Mouse (Mus musculus): ENCODE measurements around the gene Tceal3. TPM values are rescaled to one million over a fixed set of nuclear protein-coding genes. Genes with fewer than 3 reads are reported as not detected.
"Not testable (repeated sequence)": the region's sequence is repeated elsewhere in the genome, so short reads cannot be mapped to it uniquely, and the experiment has no call there.

Gene Tceal3
- polyA plus RNA-seq, 1 experiment: 4.2 TPM

DNA sequence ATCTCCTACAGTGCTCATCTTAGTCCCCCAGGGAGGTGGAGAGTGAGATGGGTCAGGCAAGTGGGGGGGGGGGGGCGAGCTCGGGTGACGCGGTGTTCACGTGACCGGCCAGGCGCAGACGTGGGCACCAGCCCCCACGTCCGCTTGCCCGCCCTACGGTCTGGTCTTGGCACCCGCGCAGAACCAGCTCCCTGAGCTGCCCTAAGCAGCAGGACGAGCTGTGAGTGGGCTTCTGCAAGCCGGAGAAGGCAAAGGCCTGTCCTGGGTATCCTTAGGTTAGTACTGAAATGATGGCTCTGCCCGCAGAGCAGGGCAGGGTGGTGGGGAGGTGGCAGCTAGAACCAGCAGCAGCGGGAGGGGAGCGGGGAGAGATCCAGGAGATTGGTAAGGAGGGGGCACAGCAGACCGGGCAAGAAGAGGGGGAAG is 75.7 kb downstream of the Tceal3 start:
- TF ChIP-seq E2F4 (IDR thresholded peaks at IDR 0.05; ENCODE audit: insufficient read depth) (no peak), SRF (IDR thresholded peaks at IDR 0.05; ENCODE audit: control insufficient read depth, insufficient read length, low read depth) (no peak), MYOG (IDR thresholded peaks at IDR 0.05; ENCODE audit: control insufficient read depth in 1 of 3, insufficient read depth in 1 of 3, insufficient read length in 2 of 3, low read depth in 2 of 3) (no peak)
- H3K79me2 ChIP-seq (ENCODE audit: control insufficient read depth, insufficient read depth): no peaks in the 10 kb centered on the region
- H3ac ChIP-seq (ENCODE audit: control insufficient read depth, insufficient read length): no peak overlapping the region
- no peaks in the 10 kb centered on the region for H3K36me3 ChIP-seq (ENCODE audit: control insufficient read depth, insufficient read depth)
- no peak overlapping the region for H3K4me3 ChIP-seq
- H3K27me3 ChIP-seq (ENCODE audit: control insufficient read depth, insufficient read depth, insufficient read length): no peaks in the 10 kb centered on the region
- H3K4me2 ChIP-seq (ENCODE audit: low read depth): no peak overlapping the region

DNA sequence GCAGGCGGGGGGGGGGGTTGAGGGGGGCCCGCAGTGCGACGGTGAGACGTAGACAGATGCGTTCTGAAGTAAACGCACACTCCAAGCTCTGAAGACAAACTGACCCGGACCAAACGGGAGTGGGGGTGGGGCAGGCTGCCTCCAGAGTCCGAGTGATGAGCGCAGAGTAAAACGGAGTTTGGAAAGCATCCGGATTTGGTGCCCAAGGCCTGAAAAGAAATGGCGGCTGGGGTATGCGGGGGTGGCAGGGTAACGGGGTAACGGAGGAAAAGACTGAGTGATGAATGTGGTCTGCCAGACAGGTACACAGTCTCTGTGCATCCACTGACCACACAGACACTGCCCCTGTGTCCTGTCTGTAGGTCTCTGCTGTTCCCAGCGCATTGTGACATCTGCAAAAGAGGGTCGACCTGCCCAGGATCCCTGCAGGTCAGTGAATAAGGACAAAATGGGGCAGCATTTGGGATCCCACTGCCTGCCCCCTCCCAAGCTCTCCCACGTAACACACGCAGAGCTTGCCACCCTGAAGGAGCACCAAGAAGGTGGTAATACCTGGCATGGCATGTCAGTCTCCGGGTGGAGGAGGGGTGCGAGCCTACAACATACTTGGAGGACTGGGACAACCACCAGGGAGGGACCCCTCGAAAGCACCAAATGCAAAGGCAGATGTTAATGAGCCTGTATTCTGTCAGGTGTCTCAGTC is 76.3 kb downstream of the Tceal3 start:
- H3K4me3 ChIP-seq; H3ac ChIP-seq (ENCODE audit: control insufficient read depth, insufficient read length); H3K79me2 ChIP-seq (ENCODE audit: control insufficient read depth, insufficient read depth); H3K27me3 ChIP-seq (ENCODE audit: control insufficient read depth, insufficient read depth, insufficient read length); H3K4me2 ChIP-seq (ENCODE audit: low read depth); H3K36me3 ChIP-seq (ENCODE audit: control insufficient read depth, insufficient read depth): not testable (repeated sequence)

DNA sequence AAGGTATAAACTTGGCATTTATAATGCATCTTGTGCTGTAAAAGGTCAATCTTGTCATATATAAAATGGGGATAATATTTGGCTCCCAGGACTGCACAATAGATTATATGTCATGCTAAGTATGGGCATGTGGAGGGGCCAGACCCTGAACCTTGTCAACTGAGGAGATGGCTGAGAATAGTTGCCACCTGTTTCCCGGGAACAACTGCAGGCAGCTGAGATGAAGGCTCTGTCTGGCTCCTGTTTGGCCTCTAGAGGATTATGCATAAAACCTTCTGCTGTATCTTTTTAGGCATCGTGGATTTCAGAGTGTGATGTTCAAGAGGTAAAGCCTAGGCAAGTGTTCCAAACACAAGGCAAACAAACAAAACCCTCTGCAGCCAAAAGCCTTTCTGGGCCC is 78.2 kb downstream of the Tceal3 start:
- no peak overlapping the region for H3K4me2 ChIP-seq (ENCODE audit: low read depth)
- H3K27me3 ChIP-seq (ENCODE audit: control insufficient read depth, insufficient read depth, insufficient read length): no peaks in the 10 kb centered on the region
- no peak for TF ChIP-seq USF1 (IDR thresholded peaks at IDR 0.05; ENCODE audit: low read depth)
- no peak for TF ChIP-seq MAX (IDR thresholded peaks at IDR 0.05; ENCODE audit: low read depth)
- peak in 2 of 3 experiments; percentile 44 to 75 for TF ChIP-seq MYOG (IDR thresholded peaks at IDR 0.05; ENCODE audit: control insufficient read depth in 1 of 3, insufficient read depth in 1 of 3, insufficient read length in 2 of 3, low read depth in 2 of 3)
- TF ChIP-seq POLR2AphosphoS2 (IDR thresholded peaks at IDR 0.05; ENCODE audit: insufficient read length, low read depth): no peak
- TF ChIP-seq E2F4 (IDR thresholded peaks at IDR 0.05; ENCODE audit: insufficient read depth): no peak
- no peak for TF ChIP-seq REST (IDR thresholded peaks at IDR 0.05; ENCODE audit: insufficient read depth, insufficient read length)
- no peak for TF ChIP-seq CEBPB (IDR thresholded peaks at IDR 0.05; ENCODE audit: insufficient read depth, poor library complexity, severe bottlenecking)
- peak; percentile 41 for TF ChIP-seq TCF3 (IDR thresholded peaks at IDR 0.05; ENCODE audit: insufficient read length, low read depth)
- TF ChIP-seq POLR2A (IDR thresholded peaks at IDR 0.05; ENCODE audit: insufficient read length, low read depth): no peak
- TF ChIP-seq MYOD1 (IDR thresholded peaks at IDR 0.05; ENCODE audit: control insufficient read depth in 1 of 3, insufficient read length in 2 of 3, low read depth in 2 of 3): peak; percentile 33 to 78 (median 77)
- TF ChIP-seq TCF12 (IDR thresholded peaks at IDR 0.05; ENCODE audit: insufficient read depth, poor library complexity, severe bottlenecking): peak; percentile 29
- no peak for TF ChIP-seq SRF (IDR thresholded peaks at IDR 0.05; ENCODE audit: control insufficient read depth, insufficient read length, low read depth)
- no peak overlapping the region for H3ac ChIP-seq (ENCODE audit: control insufficient read depth, insufficient read length)
- no peak overlapping the region for H3K4me3 ChIP-seq
- no peaks in the 10 kb centered on the region for H3K36me3 ChIP-seq (ENCODE audit: control insufficient read depth, insufficient read depth)
- H3K79me2 ChIP-seq (ENCODE audit: control insufficient read depth, insufficient read depth): no peaks in the 10 kb centered on the region

DNA sequence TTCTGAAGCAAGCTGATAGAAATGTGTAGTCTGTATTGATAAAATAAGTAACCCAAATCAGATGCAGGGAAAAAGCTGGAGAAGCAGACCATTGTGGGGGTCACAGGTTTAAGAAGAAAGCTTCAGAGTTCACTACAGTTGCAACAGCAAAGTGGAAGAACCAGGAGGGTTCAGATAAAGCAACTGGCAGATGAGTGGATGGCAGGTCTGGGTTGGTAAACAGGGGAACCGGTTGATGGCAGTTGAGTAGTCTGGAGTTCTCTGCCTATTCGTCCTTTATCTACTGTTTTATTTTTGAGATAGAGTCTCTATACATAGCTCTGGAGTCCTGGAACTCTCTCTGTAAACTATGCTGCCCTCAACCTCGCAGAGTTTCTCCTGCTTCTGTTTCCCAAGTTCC is 90.3 kb downstream of the Tceal3 start:
- H3ac ChIP-seq (ENCODE audit: control insufficient read depth, insufficient read length): no peak overlapping the region
- H3K79me2 ChIP-seq (ENCODE audit: control insufficient read depth, insufficient read depth): no peaks in the 10 kb centered on the region
- H3K4me3 ChIP-seq: no peak overlapping the region
- no peak overlapping the region for H3K4me2 ChIP-seq (ENCODE audit: low read depth)
- H3K27me3 ChIP-seq (ENCODE audit: control insufficient read depth, insufficient read depth, insufficient read length): no peaks in the 10 kb centered on the region
- TF ChIP-seq TCF3 (IDR thresholded peaks at IDR 0.05; ENCODE audit: insufficient read length, low read depth) (no peak), POLR2A (IDR thresholded peaks at IDR 0.05; ENCODE audit: insufficient read length, low read depth) (no peak), TCF12 (IDR thresholded peaks at IDR 0.05; ENCODE audit: insufficient read depth, poor library complexity, severe bottlenecking) (no peak), POLR2AphosphoS2 (IDR thresholded peaks at IDR 0.05; ENCODE audit: insufficient read length, low read depth) (no peak), SRF (IDR thresholded peaks at IDR 0.05; ENCODE audit: control insufficient read depth, insufficient read length, low read depth) (no peak), MYOG (IDR thresholded peaks at IDR 0.05; ENCODE audit: control insufficient read depth in 1 of 3, insufficient read depth in 1 of 3, insufficient read length in 2 of 3, low read depth in 2 of 3) (no peak)
- no peaks in the 10 kb centered on the region for H3K36me3 ChIP-seq (ENCODE audit: control insufficient read depth, insufficient read depth)

DNA sequence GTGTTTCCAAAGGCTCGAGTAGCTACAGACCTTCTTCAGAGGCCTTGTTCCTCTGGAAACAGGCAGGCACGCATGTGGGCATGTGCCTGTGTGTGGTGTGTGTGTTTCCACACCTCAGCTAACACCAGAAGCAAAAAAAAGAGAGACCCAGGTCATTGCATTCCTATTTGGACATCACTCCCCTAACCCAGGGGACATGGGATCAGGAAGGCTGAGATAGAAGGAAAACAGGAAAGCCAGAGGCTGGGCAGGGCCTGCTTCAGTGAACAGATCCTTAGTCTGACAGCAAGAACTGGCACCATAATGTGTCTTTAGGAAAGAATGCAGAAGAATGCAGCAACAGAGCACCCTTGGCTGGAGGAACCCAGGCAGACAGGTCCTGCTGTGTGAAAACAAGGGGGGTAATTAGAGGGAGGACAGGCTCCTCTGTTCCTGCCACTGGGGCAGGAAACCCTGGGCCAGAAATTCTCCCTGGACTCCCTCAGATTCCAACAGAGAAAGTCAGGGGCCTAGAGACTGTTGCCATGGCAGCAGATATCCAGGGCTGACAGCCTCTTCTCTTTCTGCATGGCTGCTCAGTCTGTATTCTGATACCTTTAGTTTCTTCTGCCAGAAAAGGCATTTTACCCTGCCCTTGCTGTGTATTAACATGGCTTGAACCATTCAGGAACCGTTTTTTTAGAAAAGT is 101.1 kb downstream of the Tceal3 start:
- H3K27me3 ChIP-seq (ENCODE audit: control insufficient read depth, insufficient read depth, insufficient read length): not testable (repeated sequence)

DNA sequence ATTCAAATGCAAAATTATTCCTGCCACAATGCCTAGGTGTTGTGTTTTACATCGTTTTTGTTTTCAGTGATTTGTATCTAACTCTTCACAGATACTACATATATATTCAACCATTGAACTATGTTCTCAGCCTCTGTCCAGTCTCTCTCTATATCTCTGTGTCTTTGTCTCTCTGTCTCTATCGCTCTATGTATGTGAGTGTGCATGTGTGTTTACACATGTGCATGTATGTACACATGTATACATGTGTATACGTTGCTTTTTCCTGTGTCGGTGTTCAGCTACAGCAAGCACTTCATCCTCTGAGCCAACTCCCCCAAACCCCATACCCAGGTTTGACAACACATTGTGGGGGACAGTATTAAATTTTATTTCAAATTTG is 101.6 kb downstream of the Tceal3 start:
- H3K79me2 ChIP-seq (ENCODE audit: control insufficient read depth, insufficient read depth): no peaks in the 10 kb centered on the region
- no peak overlapping the region for H3ac ChIP-seq (ENCODE audit: control insufficient read depth, insufficient read length)
- no peaks in the 10 kb centered on the region for H3K36me3 ChIP-seq (ENCODE audit: control insufficient read depth, insufficient read depth)
- no peak overlapping the region for H3K4me2 ChIP-seq (ENCODE audit: low read depth)
- no peak for TF ChIP-seq USF1 (IDR thresholded peaks at IDR 0.05; ENCODE audit: low read depth)
- no peak overlapping the region for H3K4me3 ChIP-seq
- no peaks in the 10 kb centered on the region for H3K27me3 ChIP-seq (ENCODE audit: control insufficient read depth, insufficient read depth, insufficient read length)

More for the DNA sequence above, 101.1 kb downstream of the Tceal3 start:
- not testable (repeated sequence) for H3K4me3 ChIP-seq; H3K4me2 ChIP-seq (ENCODE audit: low read depth); H3K79me2 ChIP-seq (ENCODE audit: control insufficient read depth, insufficient read depth); H3K36me3 ChIP-seq (ENCODE audit: control insufficient read depth, insufficient read depth); H3ac ChIP-seq (ENCODE audit: control insufficient read depth, insufficient read length)

Measured in myocyte (in vitro differentiated cells).